Mouse (Mus musculus): ENCODE measurements around the gene Tle4.

DNA sequence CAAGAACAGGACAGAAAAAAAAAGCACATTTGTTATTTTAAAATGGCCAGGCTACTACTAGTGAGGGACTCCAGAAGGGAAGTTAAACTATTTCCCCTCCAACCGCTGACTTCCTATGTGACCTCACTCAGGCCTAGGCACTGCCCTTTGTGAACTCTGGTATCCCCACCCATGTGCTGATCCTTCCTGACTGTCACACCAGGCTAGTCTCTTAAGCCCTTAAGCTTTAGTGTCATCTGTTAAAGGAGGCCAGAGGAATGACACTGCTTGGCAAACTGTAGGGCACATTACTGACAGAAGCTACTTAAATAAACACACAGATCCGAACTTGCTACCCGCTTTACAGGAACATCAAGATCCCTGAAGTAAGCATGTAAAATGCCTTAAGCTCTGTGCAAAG, 11.7 kb downstream of the Tle4 start:
- TF ChIP-seq TAL1 (IDR thresholded peaks at IDR 0.05; ENCODE audit: low read length) (no peak), GATA1 (IDR thresholded peaks at IDR 0.05; ENCODE audit: low read length) (no peak)
